Mouse (Mus musculus): ENCODE data around the gene Apobec2.

The Apobec2 gene

GRCm38 (mm10) chr17:48436487-48436886, 3.8 kb upstream of the Apobec2 start:
- no peak for DNase-seq

- no peak for DNase-seq
Measured at GRCm38 (mm10) chr17:48434479-48434878, 1.7 kb upstream of the Apobec2 start.

GRCm38 (mm10) chr17:48433689-48434330, 1.1 kb upstream of the Apobec2 start:
- no peak for DNase-seq

GRCm38 (mm10) chr17:48433006-48433655, 401 bp upstream of the Apobec2 start:
- no peak for DNase-seq

GRCm38 (mm10) chr17:48431054-48431453, 1.7 kb downstream of the Apobec2 start:
- DNase-seq, result no peak

- DNase-seq, result peak; percentile 48
Measured at GRCm38 (mm10) chr17:48430394-48430793, 2.3 kb downstream of the Apobec2 start.

GRCm38 (mm10) chr17:48427852-48428530, 4.7 kb downstream of the Apobec2 start:
- peak; percentile 16 for DNase-seq

GRCm38 (mm10) chr17:48426991-48427750, 5.6 kb downstream of the Apobec2 start:
- no peak for DNase-seq

- peak; percentile 60 for DNase-seq
Measured at GRCm38 (mm10) chr17:48425823-48426612, 6.7 kb downstream of the Apobec2 start.

- DNase-seq, result no peak
Measured at GRCm38 (mm10) chr17:48424237-48424636, 8.5 kb downstream of the Apobec2 start.

- no peak for DNase-seq
Measured at GRCm38 (mm10) chr17:48419571-48419970, 13.2 kb downstream of the Apobec2 start.

- no peak for DNase-seq
Measured at GRCm38 (mm10) chr17:48418781-48419180, 13.9 kb downstream of the Apobec2 start.

- DNase-seq, result peak; percentile 28
Measured at GRCm38 (mm10) chr17:48418174-48418573, 14.6 kb downstream of the Apobec2 start.

GRCm38 (mm10) chr17:48417521-48417920, 15.2 kb downstream of the Apobec2 start:
- no peak for DNase-seq

GRCm38 (mm10) chr17:48416425-48417195, 16.1 kb downstream of the Apobec2 start:
- DNase-seq, result peak; percentile 71

GRCm38 (mm10) chr17:48416011-48416410, 16.7 kb downstream of the Apobec2 start:
- no peak for DNase-seq

GRCm38 (mm10) chr17:48411241-48411640, 21.5 kb downstream of the Apobec2 start:
- no peak for DNase-seq

- DNase-seq, result peak; percentile 33
Measured at GRCm38 (mm10) chr17:48410299-48410785, 22.4 kb downstream of the Apobec2 start.

GRCm38 (mm10) chr17:48409380-48410298, 23.1 kb downstream of the Apobec2 start, which contains the start of the genes Nfya and Oard1:
Nfya (minus strand) TSS chr17:48409906.
Oard1 (plus strand) TSS chr17:48410014.
- peak; percentile 99 for DNase-seq

Measured in lung, postnatal 36 days (tissue).